Mouse (Mus musculus) testis, adult 2 months (tissue): ENCODE measurements at regions not wholly inside any gene's neighbourhood (a gene's known extent, or its start where the extent isn't known, plus 50 kb on each side); places are given as distances from the start of the nearest gene placed in this dataset.

ENCODE experiments used
- CTCF ChIP-seq: fragments of 200-500 bp; IDR thresholded peaks from 2 replicates; pipeline ENCODE4 v1.5.1; 2012; ENCODE audit warnings: low read depth, mild to moderate bottlenecking, inconsistent platforms, low read length, moderate library complexity; ENCODE audit not compliant: control insufficient read depth, insufficient read depth, insufficient replicate concordance
- POLR2A ChIP-seq: fragments of 200-500 bp; IDR thresholded peaks from 2 replicates; pipeline ENCODE4 v1.6.1; 2012; ENCODE audit warnings: low read depth, mild to moderate bottlenecking, inconsistent platforms, low read length, moderate library complexity; ENCODE audit not compliant: control insufficient read depth

GRCm38 (mm10) chr1:155006099-155006498 lies 93.3 kb downstream of the Ier5 start:
- no peak for TF ChIP-seq POLR2A
- TF ChIP-seq CTCF = no peak
